Mouse (Mus musculus): Measurements from ENCODE around the gene Bpifb6.

GRCm38 (mm10) chr2:153853544-153853943, 46.6 kb upstream of the Bpifb6 start:
- TF ChIP-seq CTCF (conservative IDR thresholded peaks at IDR 0.05; ENCODE audit: insufficient read depth, insufficient read length, low read depth, low read length) (no peak), POLR2A (IDR thresholded peaks at IDR 0.05; ENCODE audit: low read depth, low read length) (no peak)

Data from kidney, adult 2 months (tissue).